Mouse (Mus musculus) myocyte (in vitro differentiated cells): ENCODE measurements around the gene Acnat1.

Experiments
- E2F4 ChIP-seq: IDR thresholded peaks from one replicate; pipeline ENCODE4 v1.6.1; 2011; ENCODE audit warnings: mild to moderate bottlenecking, control low read depth, moderate library complexity; ENCODE audit not compliant: insufficient read depth
- MAX ChIP-seq: IDR thresholded peaks from one replicate; pipeline ENCODE4 v1.6.1; 2011; ENCODE audit warnings: low read depth, mild to moderate bottlenecking, control low read depth

DNA sequence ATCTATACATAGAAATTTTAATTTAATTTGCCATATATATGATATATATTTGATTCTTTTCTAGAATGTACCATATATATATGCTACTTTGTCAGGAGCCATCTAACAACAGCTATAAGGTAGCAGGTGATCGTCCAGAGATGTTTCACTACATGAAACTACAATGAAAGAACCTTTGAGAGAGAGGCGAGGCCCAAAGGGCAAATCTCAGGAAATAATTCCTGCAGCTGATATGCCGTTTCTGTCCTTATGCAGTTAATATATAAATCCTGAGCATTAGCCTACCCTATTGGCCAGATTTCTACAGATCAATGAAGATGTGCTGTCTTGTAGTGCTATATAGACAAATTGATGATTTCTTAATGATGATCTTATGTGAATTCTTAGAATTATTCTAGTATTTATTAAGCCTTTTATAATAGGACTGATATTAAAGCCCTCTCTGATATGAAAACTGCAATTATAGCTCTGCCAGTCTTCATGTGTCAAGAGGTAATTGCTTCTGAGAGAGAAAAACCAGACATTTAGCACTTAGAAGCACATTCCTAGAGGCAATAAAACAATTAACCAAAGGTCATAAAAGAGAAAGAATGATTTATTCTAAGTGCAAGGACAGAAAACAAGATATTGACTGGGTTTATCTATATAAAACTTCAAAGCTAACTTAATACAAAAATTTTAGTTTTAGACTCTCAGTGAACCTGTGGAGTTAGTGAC is 4.1 kb downstream of the Acnat1 start:
- TF ChIP-seq E2F4 (no peak), MAX (no peak)
